Mouse (Mus musculus): ENCODE measurements at regions not wholly inside any gene's neighbourhood (a gene's known extent, or its start where the extent isn't known, plus 50 kb on each side); places are given as distances from the start of the nearest gene placed in this dataset.

GRCm38 (mm10) chr5:106055221-106055620 is 178.9 kb downstream of the Zfp326 start:
- no peak for TF ChIP-seq CTCF (IDR thresholded peaks at IDR 0.05; ENCODE audit: borderline replicate concordance, insufficient read depth, low read length)
- no peak for TF ChIP-seq POLR2A (IDR thresholded peaks at IDR 0.05; ENCODE audit: low read depth, low read length)

Measured in embryonic fibroblast, embryonic 13.5 days (primary cell).